Mouse (Mus musculus): ENCODE measurements around the gene Ipo11.

DNA sequence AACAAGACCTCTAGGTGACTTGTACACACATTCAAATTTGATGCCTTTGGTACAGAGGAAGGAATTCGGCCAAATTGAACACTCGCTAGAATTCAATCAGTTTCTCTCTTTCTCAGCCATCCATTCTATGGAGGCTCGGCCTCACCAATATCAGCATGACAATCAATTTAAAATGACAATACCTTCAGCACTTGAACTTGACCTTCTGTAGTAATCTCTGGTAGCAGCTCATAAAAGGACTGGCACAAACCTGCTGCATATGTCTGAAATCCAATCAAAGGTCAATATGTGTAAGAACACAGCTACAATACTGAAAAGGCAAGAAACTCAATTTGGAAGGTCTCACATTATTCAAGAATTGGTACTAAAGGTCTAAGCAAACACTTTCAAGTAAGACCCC is 80.2 kb downstream of the Ipo11 start:
- TF ChIP-seq CTCF (IDR thresholded peaks at IDR 0.05; ENCODE audit: low read depth) (no peak), EP300 (IDR thresholded peaks at IDR 0.05; ENCODE audit: low read depth) (no peak)
